Mouse (Mus musculus) cerebral cortex, adult 2 months (tissue): Measurements from ENCODE around the gene Ano10.

Experiments used
- WGBS: fragments of 180-500 bp; shearing (Covaris S2); methylation state at CpG from one replicate; pipeline ENCODE4 v1.1.7; 2018; 5-methylcytosine and 5-hydroxymethylcytosine counted together

Gene Ano10

GRCm38 (mm10) chr9:122288416-122288815 lies 5.8 kb downstream of the Ano10 start:
- 79% methylated on average over 3 of the region's 3 CpGs for WGBS

GRCm38 (mm10) chr9:122287526-122287925 lies 6.7 kb downstream of the Ano10 start:
- WGBS = 95% methylated on average over 3 of the region's 3 CpGs

GRCm38 (mm10) chr9:122285833-122286310 lies 8.4 kb downstream of the Ano10 start:
- WGBS = 60% methylated on average over 4 of the region's 4 CpGs

GRCm38 (mm10) chr9:122285146-122285832 lies 8.9 kb downstream of the Ano10 start:
- WGBS = 38% methylated on average over 4 of the region's 11 CpGs

- 73% methylated on average over 2 of the region's 2 CpGs for WGBS
Observed at GRCm38 (mm10) chr9:122284696-122285095, 9.5 kb downstream of the Ano10 start.

GRCm38 (mm10) chr9:122281004-122281403 lies 13.2 kb downstream of the Ano10 start:
- WGBS = 95% methylated on average over 4 of the region's 4 CpGs

GRCm38 (mm10) chr9:122276665-122277064 lies 17.6 kb downstream of the Ano10 start:
- 79% methylated on average over 2 of the region's 2 CpGs for WGBS

GRCm38 (mm10) chr9:122276134-122276533 lies 18.1 kb downstream of the Ano10 start:
- 95% methylated on average over 4 of the region's 4 CpGs for WGBS

GRCm38 (mm10) chr9:122274346-122274745 lies 19.9 kb downstream of the Ano10 start:
- WGBS = 66% methylated on average over 4 of the region's 4 CpGs

- WGBS = 41% methylated on average over 4 of the region's 4 CpGs
Observed at GRCm38 (mm10) chr9:122273879-122274278, 20.3 kb downstream of the Ano10 start.

GRCm38 (mm10) chr9:122271866-122272265 lies 22.4 kb downstream of the Ano10 start:
- 86% methylated on average over 4 of the region's 4 CpGs for WGBS

- WGBS = 94% methylated on average over 3 of the region's 3 CpGs
Observed at GRCm38 (mm10) chr9:122271318-122271717, 22.9 kb downstream of the Ano10 start.

GRCm38 (mm10) chr9:122270913-122271312 lies 23.3 kb downstream of the Ano10 start:
- WGBS = 84% methylated on average over 10 of the region's 10 CpGs

GRCm38 (mm10) chr9:122269256-122270041 lies 24.8 kb downstream of the Ano10 start:
- WGBS = 86% methylated on average over 3 of the region's 3 CpGs

GRCm38 (mm10) chr9:122265526-122266210 lies 28.6 kb downstream of the Ano10 start:
- 70% methylated on average over 10 of the region's 10 CpGs for WGBS

GRCm38 (mm10) chr9:122254386-122254785 lies 39.8 kb downstream of the Ano10 start:
- 94% methylated on average over 3 of the region's 3 CpGs for WGBS

GRCm38 (mm10) chr9:122252113-122252512 lies 42.1 kb downstream of the Ano10 start:
- WGBS = 77% methylated on average over 1 of the region's 1 CpGs

- 36% methylated on average over 8 of the region's 8 CpGs for WGBS
Observed at GRCm38 (mm10) chr9:122248168-122248567, 46.1 kb downstream of the Ano10 start.

- 40% methylated on average over 13 of the region's 13 CpGs for WGBS
Observed at GRCm38 (mm10) chr9:122247430-122248027, 46.7 kb downstream of the Ano10 start.

GRCm38 (mm10) chr9:122245879-122246278 lies 48.3 kb downstream of the Ano10 start:
- whole genome bisulfite sequencing = 94% methylated on average over 8 of the region's 8 CpGs

- 85% methylated on average over 4 of the region's 4 CpGs for WGBS
Observed at GRCm38 (mm10) chr9:122245471-122245870, 48.8 kb downstream of the Ano10 start.

- WGBS = 31% methylated on average over 2 of the region's 2 CpGs
Observed at GRCm38 (mm10) chr9:122244800-122245165, 49.4 kb downstream of the Ano10 start.
